Mouse (Mus musculus): ENCODE measurements around the gene Ssh1. TPM values are rescaled to one million over a fixed set of nuclear protein-coding genes. Genes with fewer than 3 reads are reported as not detected.

Gene Ssh1
- polyA plus RNA-seq, 1 experiment from 2014 or later = 14.7 TPM

DNA sequence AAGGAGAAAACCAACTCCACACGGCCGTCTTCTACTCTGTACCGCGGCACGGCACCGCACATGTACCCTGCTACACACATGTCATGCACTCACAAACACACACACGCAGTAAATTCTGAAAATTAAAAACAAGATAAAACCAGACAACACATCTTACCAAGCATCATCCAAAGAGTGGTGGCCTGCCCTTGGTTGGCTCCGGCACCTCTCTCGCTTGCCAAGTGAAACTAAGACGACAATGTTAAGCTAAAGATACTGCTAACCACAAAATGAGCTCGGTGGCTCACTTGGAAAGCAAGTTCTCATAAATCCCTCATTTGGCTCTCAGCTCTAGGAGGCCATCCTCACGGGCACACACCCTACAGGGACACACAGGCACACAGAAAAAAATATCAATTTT, 94.2 kb downstream of the Ssh1 start:
- WGBS = 84% methylated on average over 12 of the region's 12 CpGs

DNA sequence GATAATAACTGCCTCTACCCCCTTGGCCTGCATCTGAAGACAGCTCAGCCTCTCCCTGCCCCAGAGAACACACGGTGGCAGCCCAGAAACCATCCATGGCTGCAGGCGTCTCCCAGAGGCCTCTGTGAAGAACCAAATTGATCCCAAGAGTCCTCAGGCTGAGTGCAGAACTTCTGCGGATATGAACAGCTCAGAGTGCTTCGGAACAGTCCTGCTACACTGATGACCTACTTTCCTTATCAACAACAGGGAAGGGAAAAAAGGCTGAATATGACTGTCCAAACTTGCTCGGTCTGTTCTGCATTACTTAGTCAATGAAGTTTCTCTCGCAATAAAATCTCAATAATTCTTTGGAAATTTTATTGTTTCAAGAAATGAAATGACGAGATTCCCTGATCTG, 101.7 kb downstream of the Ssh1 start:
- H3K9ac ChIP-seq = no peak overlapping the region
- H3K4me2 ChIP-seq = no peak overlapping the region
- H3K27ac ChIP-seq = no peak overlapping the region
- H3K4me1 ChIP-seq = peaks cover 46% of the 10 kb centered on the region
- H3K4me3 ChIP-seq (replicated peaks) = no peak overlapping the region
- no peaks in the 10 kb centered on the region for H3K27me3 ChIP-seq
- ATAC-seq (replicated peaks; ENCODE audit: low FRiP score) = no peak
- no peaks in the 10 kb centered on the region for H3K36me3 ChIP-seq
- WGBS = 80% methylated on average over 7 of the region's 7 CpGs
- no peaks in the 10 kb centered on the region for H3K9me3 ChIP-seq (replicated peaks)

More for the DNA sequence above, 94.2 kb downstream of the Ssh1 start:
- H3K9ac ChIP-seq = no peak overlapping the region
- H3K36me3 ChIP-seq = no peaks in the 10 kb centered on the region
- H3K4me2 ChIP-seq = no peak overlapping the region
- no peaks in the 10 kb centered on the region for H3K9me3 ChIP-seq (replicated peaks)
- no peaks in the 10 kb centered on the region for H3K27me3 ChIP-seq
- no peak overlapping the region for H3K27ac ChIP-seq
- peaks cover 43% of the 10 kb centered on the region for H3K4me1 ChIP-seq
- H3K4me3 ChIP-seq (replicated peaks) = no peak overlapping the region
- no peak for ATAC-seq (replicated peaks; ENCODE audit: low FRiP score)

DNA sequence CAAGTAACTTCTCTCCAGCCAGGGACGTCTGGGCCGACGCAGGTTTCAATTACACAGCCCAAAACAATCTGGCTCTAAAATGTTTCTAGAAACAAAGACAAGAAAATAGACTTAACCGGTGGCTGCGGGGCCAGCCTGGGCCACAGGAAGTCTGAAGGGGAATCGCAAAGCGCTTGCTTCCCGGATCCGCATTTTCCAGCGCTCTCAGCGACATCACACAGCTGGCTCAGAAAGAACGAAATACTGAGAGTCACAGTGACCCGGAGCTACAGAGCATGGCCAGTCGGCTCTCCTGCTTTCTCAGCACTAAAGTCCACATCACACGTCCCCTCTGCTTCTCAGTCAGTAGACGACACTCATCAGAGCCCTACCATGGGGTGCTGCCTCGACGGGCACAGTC, 102.8 kb downstream of the Ssh1 start:
- no peak for ATAC-seq (replicated peaks; ENCODE audit: low FRiP score)
- WGBS = 58% methylated on average over 18 of the region's 18 CpGs
- H3K9me3 ChIP-seq (replicated peaks) = no peaks in the 10 kb centered on the region
- no peaks in the 10 kb centered on the region for H3K27me3 ChIP-seq
- H3K36me3 ChIP-seq = no peaks in the 10 kb centered on the region
- H3K4me2 ChIP-seq = peak overlapping the region; percentile 24; the same call in 1 of the 2 replicates
- H3K4me3 ChIP-seq (replicated peaks) = no peak overlapping the region
- H3K4me1 ChIP-seq = peaks cover 52% of the 10 kb centered on the region
- peak overlapping the region; percentile 81 for H3K27ac ChIP-seq
- H3K9ac ChIP-seq = no peak overlapping the region

DNA sequence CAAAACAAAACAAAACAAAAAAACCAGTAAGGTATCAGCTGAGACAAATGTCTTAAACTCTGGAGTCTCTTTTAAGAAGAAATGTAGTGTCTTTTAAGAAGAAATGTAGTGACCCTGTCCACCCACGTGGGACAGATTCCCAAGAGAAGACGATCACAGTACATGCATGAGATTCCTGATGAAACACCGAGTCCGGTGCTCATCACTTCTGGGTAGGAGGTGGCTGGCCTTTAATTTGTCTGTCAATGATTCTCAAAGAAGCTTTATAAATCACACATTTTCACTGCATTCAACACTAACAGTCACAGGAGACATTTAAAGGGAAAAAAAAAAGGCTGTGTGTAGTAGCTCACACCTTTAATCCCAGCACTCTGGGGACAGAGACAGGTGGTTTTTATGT, 103.8 kb downstream of the Ssh1 start:
- H3K27me3 ChIP-seq = no peaks in the 10 kb centered on the region
- H3K36me3 ChIP-seq = no peaks in the 10 kb centered on the region
- 25% methylated on average over 4 of the region's 4 CpGs for WGBS
- H3K4me3 ChIP-seq (replicated peaks) = no peak overlapping the region
- H3K9me3 ChIP-seq (replicated peaks) = no peaks in the 10 kb centered on the region
- H3K4me2 ChIP-seq = no peak overlapping the region
- peak overlapping the region; percentile 81 for H3K27ac ChIP-seq
- H3K4me1 ChIP-seq = peaks cover 61% of the 10 kb centered on the region
- no peak overlapping the region for H3K9ac ChIP-seq
- ATAC-seq (replicated peaks; ENCODE audit: low FRiP score) = no peak

DNA sequence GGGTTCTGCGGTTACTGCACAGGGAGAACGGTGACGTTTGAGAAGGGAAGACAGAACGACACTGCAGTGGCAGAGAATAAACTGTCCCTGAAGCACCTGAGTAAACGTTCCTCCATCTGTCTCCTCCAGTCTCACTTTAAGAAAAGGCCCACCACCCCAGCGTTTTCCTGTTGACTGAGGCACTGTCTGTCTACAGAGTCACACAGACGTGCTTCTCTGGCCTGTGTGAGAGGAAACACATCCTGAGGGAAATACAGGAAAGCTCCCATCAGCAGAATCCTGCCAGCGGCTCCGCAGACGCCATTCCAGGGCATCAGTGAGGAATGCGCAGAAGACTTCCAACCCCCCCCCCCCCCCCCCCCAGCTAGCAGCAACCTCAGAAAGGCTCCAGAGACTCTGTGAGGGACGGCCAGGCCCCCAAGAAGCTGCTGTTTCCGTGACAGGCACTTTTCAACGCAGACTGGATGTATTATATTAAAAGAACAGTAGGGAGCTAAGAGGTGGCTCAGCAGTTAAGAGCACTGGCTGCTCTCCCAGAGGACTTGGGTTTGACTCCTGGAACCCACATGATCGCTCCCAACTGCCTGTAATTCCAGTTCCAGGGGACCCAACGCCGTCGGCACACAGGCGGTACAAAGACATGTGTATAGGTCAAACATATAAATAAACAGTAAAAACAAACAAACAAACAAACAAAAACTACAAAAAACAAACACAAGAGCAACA, 104.3 kb downstream of the Ssh1 start:
- H3K36me3 ChIP-seq = no peaks in the 10 kb centered on the region
- no peak for ATAC-seq (replicated peaks; ENCODE audit: low FRiP score)
- 0 out of 2 replicates have a peak overlapping the region, but pooled peaks have one; percentile 7 for H3K4me2 ChIP-seq
- no peaks in the 10 kb centered on the region for H3K9me3 ChIP-seq (replicated peaks)
- WGBS = 26% methylated on average over 19 of the region's 19 CpGs
- H3K9ac ChIP-seq = no peak overlapping the region
- peak overlapping the region; percentile 81 for H3K27ac ChIP-seq
- H3K4me3 ChIP-seq (replicated peaks) = no peak overlapping the region
- peaks cover 66% of the 10 kb centered on the region for H3K4me1 ChIP-seq
- no peaks in the 10 kb centered on the region for H3K27me3 ChIP-seq

DNA sequence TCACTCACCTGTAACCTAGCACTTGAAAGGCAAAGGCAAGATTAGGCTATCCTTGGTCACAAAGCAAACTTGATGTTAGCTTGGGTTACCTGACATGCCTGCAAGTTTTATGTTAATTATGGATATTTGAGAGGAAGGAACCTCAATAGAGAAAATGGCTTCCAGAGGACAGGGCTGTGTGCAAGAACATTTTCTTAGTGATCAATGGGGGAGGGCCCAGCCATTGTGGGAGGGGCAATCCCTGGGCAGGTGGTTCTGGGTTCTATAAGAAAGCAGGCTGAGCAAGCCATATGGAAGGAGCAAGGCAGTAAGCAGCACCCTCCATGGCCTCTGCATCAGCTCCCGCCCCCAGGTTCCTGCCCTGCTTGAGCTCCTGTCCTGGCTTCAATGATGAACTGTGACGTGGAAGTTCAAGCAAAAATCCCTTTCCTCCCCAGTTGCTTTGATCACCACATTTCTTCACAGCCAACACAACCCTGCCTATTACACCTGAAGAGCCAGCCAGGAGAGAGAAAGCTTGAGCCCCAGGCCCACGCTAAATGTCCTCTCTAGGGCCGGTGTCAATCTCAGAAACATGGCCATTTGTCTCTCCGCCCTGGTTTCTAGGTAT, 105.4 kb downstream of the Ssh1 start:
- H3K36me3 ChIP-seq = no peaks in the 10 kb centered on the region
- ATAC-seq (replicated peaks; ENCODE audit: low FRiP score) = no peak
- no peaks in the 10 kb centered on the region for H3K27me3 ChIP-seq
- peaks cover 73% of the 10 kb centered on the region for H3K4me1 ChIP-seq
- H3K27ac ChIP-seq = peak overlapping the region; percentile 81
- no peak overlapping the region for H3K4me2 ChIP-seq
- no peak overlapping the region for H3K9ac ChIP-seq
- H3K9me3 ChIP-seq (replicated peaks) = no peaks in the 10 kb centered on the region
- 79% methylated on average over 5 of the region's 5 CpGs for WGBS
- H3K4me3 ChIP-seq (replicated peaks) = no peak overlapping the region

DNA sequence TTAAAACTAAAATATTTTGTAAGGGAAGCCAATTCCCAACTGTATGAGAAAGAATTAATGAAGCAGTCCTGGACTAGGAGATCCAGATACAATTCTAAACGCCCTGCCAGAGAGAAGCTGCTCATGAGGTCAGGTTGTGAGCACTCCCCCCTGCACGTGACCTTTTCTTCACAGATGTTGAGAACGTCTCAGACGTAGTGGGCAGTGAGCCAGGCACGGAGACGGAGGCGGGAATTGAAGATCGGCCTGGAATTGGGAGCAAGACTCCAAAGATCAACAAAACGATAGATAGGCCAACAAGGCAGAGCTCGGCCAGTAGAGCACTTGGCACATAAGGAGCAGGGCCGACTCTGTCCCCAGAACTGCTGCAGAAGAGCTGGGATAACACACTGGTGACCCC, 106.6 kb downstream of the Ssh1 start:
- H3K27me3 ChIP-seq = no peaks in the 10 kb centered on the region
- no peak overlapping the region for H3K4me2 ChIP-seq
- no peaks in the 10 kb centered on the region for H3K9me3 ChIP-seq (replicated peaks)
- no peaks in the 10 kb centered on the region; the same call in 1 of the 2 replicates for H3K36me3 ChIP-seq
- no peak overlapping the region for H3K4me3 ChIP-seq (replicated peaks)
- no peak overlapping the region for H3K9ac ChIP-seq
- 32% methylated on average over 11 of the region's 11 CpGs for WGBS
- H3K4me1 ChIP-seq = peaks cover 85% of the 10 kb centered on the region
- 0 out of 2 replicates have a peak overlapping the region, but pooled peaks have one; percentile 30 for H3K27ac ChIP-seq
- ATAC-seq (replicated peaks; ENCODE audit: low FRiP score) = no peak

Other genes starting within 250 kb of the Ssh1 start
- gene Sart3, start 221.4 kb downstream of the Ssh1 start, polyA plus RNA-seq (2015; fragmentation: Nextera tagmentation; extraction: Ambion mirVana) = 57.6 and 59.2 TPM in 2 replicates
- gene Iscu, start 221.1 kb downstream of the Ssh1 start, polyA plus RNA-seq (2015; fragmentation: Nextera tagmentation; extraction: Ambion mirVana) = 104 and 112 TPM in 2 replicates
- 50.4 and 52.1 TPM in 2 replicates for gene Tmem119, start 193.4 kb downstream of the Ssh1 start, polyA plus RNA-seq (2015; fragmentation: Nextera tagmentation; extraction: Ambion mirVana)
- gene Selplg, start 161.2 kb downstream of the Ssh1 start, polyA plus RNA-seq (2015; fragmentation: Nextera tagmentation; extraction: Ambion mirVana) = 1.5 and 2.2 TPM in 2 replicates
- 105 and 119 TPM in 2 replicates for gene Coro1c, start 85.1 kb downstream of the Ssh1 start, polyA plus RNA-seq (2015; fragmentation: Nextera tagmentation; extraction: Ambion mirVana)
- 14.2 and 14.9 TPM in 2 replicates for gene Dao, start 9.8 kb upstream of the Ssh1 start, polyA plus RNA-seq (2015; fragmentation: Nextera tagmentation; extraction: Ambion mirVana)
- gene Usp30, start 71.6 kb upstream of the Ssh1 start, polyA plus RNA-seq (2015; fragmentation: Nextera tagmentation; extraction: Ambion mirVana) = 12.2 and 14.3 TPM in 2 replicates
- 0.46 and 0.91 TPM in 2 replicates for gene Svop, start 97.7 kb upstream of the Ssh1 start, polyA plus RNA-seq (2015; fragmentation: Nextera tagmentation; extraction: Ambion mirVana)
- gene Alkbh2, start 134.3 kb upstream of the Ssh1 start, polyA plus RNA-seq (2015; fragmentation: Nextera tagmentation; extraction: Ambion mirVana) = 10.7 and 11.8 TPM in 2 replicates
- gene Ung, start 136.5 kb upstream of the Ssh1 start, polyA plus RNA-seq (2015; fragmentation: Nextera tagmentation; extraction: Ambion mirVana) = 61.4 and 63.5 TPM in 2 replicates
- gene Acacb, start 152.6 kb upstream of the Ssh1 start, polyA plus RNA-seq (2015; fragmentation: Nextera tagmentation; extraction: Ambion mirVana) = 4.1 and 4.8 TPM in 2 replicates